Mouse (Mus musculus) MEL (cell line): ENCODE measurements at regions not wholly inside any gene's neighbourhood (a gene's known extent, or its start where the extent isn't known, plus 50 kb on each side); places are given as distances from the start of the nearest gene placed in this dataset.

ENCODE experiments used
- DNase-seq: peaks from one replicate; pipeline ENCODE4 v3.0.0; 2011; ENCODE audit warnings: low read depth, low spot score
- H3K27ac ChIP-seq: 2 replicates; pipeline ENCODE4 v1.5.1; 2012; ENCODE audit warnings: low read depth, mild to moderate bottlenecking, control low read depth, low read length, moderate library complexity; ENCODE audit not compliant: control insufficient read depth
- H3K27me3 ChIP-seq, 2 experiments: fragments of 150-350 bp in 1 of 2; sonication (generic) in 1 of 2; 2 replicates each; pipeline ENCODE4 v1.6.1; 2012; ENCODE audit warnings: low read length in 2 of 2, mild to moderate bottlenecking in 2 of 2, improper control_type of control experiment in 1 of 2, moderate library complexity in 1 of 2; ENCODE audit not compliant: insufficient read depth in 2 of 2, control insufficient read depth in 1 of 2
- H3K36me3 ChIP-seq, 2 experiments: 2 replicates each; pipeline ENCODE4 v1.6.1; 2012 to 2014; ENCODE audit warnings: low read length in 2 of 2, improper control_type of control experiment in 1 of 2, inconsistent platforms in 1 of 2, mild to moderate bottlenecking in 1 of 2; ENCODE audit not compliant: insufficient read depth in 2 of 2, control insufficient read depth in 1 of 2
- H3K4me1 ChIP-seq, 2 experiments: fragments of 150-350 bp in 1 of 2; sonication (generic) in 1 of 2; 2 replicates each; pipeline ENCODE4 v1.6.1; 2012; ENCODE audit warnings: low read length in 2 of 2, improper control_type of control experiment in 1 of 2, mild to moderate bottlenecking in 1 of 2; ENCODE audit not compliant: insufficient read depth in 2 of 2, control insufficient read depth in 1 of 2
- H3K4me3 ChIP-seq, 2 experiments: fragments of 150-350 bp in 1 of 2; sonication (generic) in 1 of 2; 2 replicates each; pipeline ENCODE4 v1.5.1; 2012; ENCODE audit warnings: low read depth in 2 of 2, low read length in 2 of 2, mild to moderate bottlenecking in 2 of 2, moderate library complexity in 2 of 2, control low read depth in 1 of 2, improper control_type of control experiment in 1 of 2; ENCODE audit not compliant: control insufficient read depth in 1 of 2, insufficient read depth in 1 of 2
- H3K79me2 ChIP-seq: 2 replicates; pipeline ENCODE4 v1.6.1; 2012; ENCODE audit warnings: mild to moderate bottlenecking, low read length, moderate library complexity; ENCODE audit not compliant: control insufficient read depth, poor library complexity, insufficient read depth
- H3K9ac ChIP-seq: 2 replicates; pipeline ENCODE4 v1.6.1; 2012; ENCODE audit warnings: low read depth, mild to moderate bottlenecking, control low read depth, low read length, moderate library complexity; ENCODE audit not compliant: control insufficient read depth, poor library complexity, severe bottlenecking
- H3K9me3 ChIP-seq: fragments of 150-350 bp; sonication (generic); replicated peaks from 2 replicates; pipeline ENCODE4 v1.6.1; 2012; ENCODE audit warnings: mild to moderate bottlenecking, low read length, improper control_type of control experiment, moderate library complexity; ENCODE audit not compliant: insufficient read depth
- BHLHE40 ChIP-seq: IDR thresholded peaks from 2 replicates; pipeline ENCODE4 v1.6.1; 2012; ENCODE audit warnings: low read depth, mild to moderate bottlenecking, inconsistent platforms, low read length, improper control_type of control experiment, borderline replicate concordance
- CHD1 ChIP-seq: IDR thresholded peaks from 2 replicates; pipeline ENCODE4 v1.6.1; 2012; ENCODE audit warnings: low read depth, mild to moderate bottlenecking, inconsistent platforms, low read length, improper control_type of control experiment
- ELF1 ChIP-seq: IDR thresholded peaks from 2 replicates; pipeline ENCODE4 v1.6.1; 2014; ENCODE audit warnings: low read depth, mild to moderate bottlenecking, inconsistent platforms, low read length, improper control_type of control experiment, moderate library complexity
- EP300 ChIP-seq, 2 experiments: IDR thresholded peaks; 2 replicates each; pipeline ENCODE4 v1.6.1; 2011; ENCODE audit warnings: improper control_type of control experiment in 2 of 2, low read length in 2 of 2, low read depth in 1 of 2, mild to moderate bottlenecking in 1 of 2
- ETS1 ChIP-seq: IDR thresholded peaks from 2 replicates; pipeline ENCODE4 v1.6.1; 2012; ENCODE audit warnings: low read depth, mild to moderate bottlenecking, inconsistent platforms, low read length, improper control_type of control experiment, moderate library complexity
- GABPA ChIP-seq: IDR thresholded peaks from 2 replicates; pipeline ENCODE4 v1.6.1; 2012; ENCODE audit warnings: low read depth, mild to moderate bottlenecking, inconsistent platforms, low read length, improper control_type of control experiment, moderate library complexity
- GATA1 ChIP-seq: IDR thresholded peaks from 2 replicates; pipeline ENCODE4 v1.6.1; 2011; ENCODE audit warnings: low read depth, low read length, improper control_type of control experiment
- KAT2A ChIP-seq: conservative IDR thresholded peaks from 2 replicates; pipeline ENCODE4 v1.6.1; 2012; ENCODE audit warnings: low read depth, low read length, improper control_type of control experiment, inconsistent platforms
- MEF2A ChIP-seq: IDR thresholded peaks from 2 replicates; pipeline ENCODE4 v1.6.1; 2014; ENCODE audit warnings: low read depth, mild to moderate bottlenecking, inconsistent platforms, low read length, improper control_type of control experiment; ENCODE audit not compliant: poor library complexity, insufficient replicate concordance, severe bottlenecking; ENCODE audit errors: extremely low read depth
- MXI1 ChIP-seq: IDR thresholded peaks from 2 replicates; pipeline ENCODE4 v1.6.1; 2011; ENCODE audit warnings: mild to moderate bottlenecking, low read depth, low read length, improper control_type of control experiment
- MYB ChIP-seq: IDR thresholded peaks from 2 replicates; pipeline ENCODE4 v1.6.1; 2011; ENCODE audit warnings: mild to moderate bottlenecking, low read depth, low read length, improper control_type of control experiment
- POLR2A ChIP-seq, 2 experiments: IDR thresholded peaks; 2 replicates each; pipeline ENCODE4 v1.6.1; 2011 to 2012; ENCODE audit warnings: low read length in 2 of 2, mild to moderate bottlenecking in 2 of 2, control low read depth in 1 of 2, improper control_type of control experiment in 1 of 2, low read depth in 1 of 2, moderate library complexity in 1 of 2; ENCODE audit not compliant: control insufficient read depth in 1 of 2, insufficient read depth in 1 of 2, poor library complexity in 1 of 2
- POLR2AphosphoS5 ChIP-seq: IDR thresholded peaks from 2 replicates; pipeline ENCODE4 v1.6.1; 2012; ENCODE audit warnings: low read depth, borderline replicate concordance, mild to moderate bottlenecking, inconsistent platforms, low read length, moderate library complexity, mixed read lengths
- TBP ChIP-seq: IDR thresholded peaks from 2 replicates; pipeline ENCODE4 v1.8.0; 2011; ENCODE audit warnings: low read depth, low read length, improper control_type of control experiment
- UBTF ChIP-seq: IDR thresholded peaks from 2 replicates; pipeline ENCODE4 v1.6.1; 2012; ENCODE audit warnings: low read depth, mild to moderate bottlenecking, inconsistent platforms, low read length, improper control_type of control experiment, moderate library complexity, borderline replicate concordance; ENCODE audit not compliant: insufficient read depth
- USF2 ChIP-seq, 2 experiments: IDR thresholded peaks; 2 replicates each; pipeline ENCODE4 v1.6.1; 2011 to 2012; ENCODE audit warnings: improper control_type of control experiment in 2 of 2, low read length in 2 of 2, borderline replicate concordance in 1 of 2, inconsistent platforms in 1 of 2, low read depth in 1 of 2, mild to moderate bottlenecking in 1 of 2; ENCODE audit not compliant: insufficient read depth in 1 of 2

- H3K4me3 ChIP-seq = no peak overlapping the region
- no peaks in the 10 kb centered on the region for H3K4me1 ChIP-seq
- H3K9ac ChIP-seq = no peak overlapping the region
- no peak for DNase-seq
- TF ChIP-seq MEF2A (no peak), MXI1 (no peak), MYB (no peak), BHLHE40 (no peak), GATA1 (no peak), POLR2A (IDR thresholded peaks at IDR 0.05; ENCODE audit: control insufficient read depth in 1 of 2, insufficient read depth in 1 of 2, low read depth in 1 of 2, low read length in 2 of 2, poor library complexity in 1 of 2) (no peak), EP300 (IDR thresholded peaks at IDR 0.05; ENCODE audit: low read depth in 1 of 2, low read length in 2 of 2) (no peak), UBTF (no peak), KAT2A (no peak), ETS1 (no peak)
- no peaks in the 10 kb centered on the region for H3K9me3 ChIP-seq
- H3K27me3 ChIP-seq = no peaks in the 10 kb centered on the region
- H3K79me2 ChIP-seq = no peaks in the 10 kb centered on the region
- no peak overlapping the region for H3K27ac ChIP-seq
- no peaks in the 10 kb centered on the region for H3K36me3 ChIP-seq
Observed at GRCm38 (mm10) chr5:37898041-37898615, 73.7 kb upstream of the Msx1 start.

GRCm38 (mm10) chr5:37897501-37897900, 73.1 kb upstream of the Msx1 start:
- Histone ChIP-seq H3K36me3 (no peaks in the 10 kb centered on the region), H3K79me2 (no peaks in the 10 kb centered on the region), H3K4me3 (no peak overlapping the region), H3K27me3 (no peaks in the 10 kb centered on the region), H3K27ac (no peak overlapping the region), H3K4me1 (no peaks in the 10 kb centered on the region), H3K9me3 (no peaks in the 10 kb centered on the region), H3K9ac (no peak overlapping the region)
- no peak for TF ChIP-seq CHD1
- no peak for TF ChIP-seq MXI1
- TF ChIP-seq POLR2AphosphoS5 = no peak
- TF ChIP-seq GABPA = no peak
- no peak for TF ChIP-seq ELF1
- no peak for TF ChIP-seq TBP
- no peak for TF ChIP-seq USF2 (IDR thresholded peaks at IDR 0.05; ENCODE audit: borderline replicate concordance in 1 of 2, insufficient read depth in 1 of 2, low read depth in 1 of 2, low read length in 2 of 2)
- DNase-seq = no peak
